Mouse (Mus musculus) neural tube, embryonic 14.5 days (tissue): ENCODE measurements around the gene Nphs1. TPM values are rescaled to one million over a fixed set of nuclear protein-coding genes. Genes with fewer than 3 reads are reported as not detected.

Experiments used
- ATAC-seq: fragments of 200-750 bp; cut with Nextera tagmentation; 2 replicates; pipeline ENCODE4 v1.8.0; 2017; ENCODE audit warnings: low read depth, mild to moderate bottlenecking, moderate TSS enrichment, moderate library complexity
- H3K27ac ChIP-seq: fragments of 300-500 bp; sonication (generic); 2 replicates; pipeline ENCODE4 v1.5.1; 2014; ENCODE audit warnings: low read depth, mild to moderate bottlenecking, control low read depth, low read length, moderate library complexity, mixed read lengths
- H3K27me3 ChIP-seq: fragments of 300-500 bp; sonication (generic); 2 replicates; pipeline ENCODE4 v1.6.1; 2014; ENCODE audit warnings: low read length; ENCODE audit not compliant: control insufficient read depth, insufficient read depth
- H3K36me3 ChIP-seq: fragments of 300-500 bp; sonication (generic); 2 replicates; pipeline ENCODE4 v1.6.1; 2014; ENCODE audit warnings: low read length, mixed read lengths; ENCODE audit not compliant: control insufficient read depth, insufficient read depth
- H3K4me1 ChIP-seq: fragments of 300-500 bp; sonication (generic); 2 replicates; pipeline ENCODE4 v1.6.1; 2014; ENCODE audit warnings: low read length; ENCODE audit not compliant: control insufficient read depth, insufficient read depth
- H3K4me2 ChIP-seq: fragments of 300-500 bp; sonication (generic); 2 replicates; pipeline ENCODE4 v1.6.1; 2014; ENCODE audit warnings: mild to moderate bottlenecking, low read depth, low read length, control low read depth
- H3K4me3 ChIP-seq: fragments of 300-500 bp; sonication (generic); 2 replicates; pipeline ENCODE4 v1.5.1; 2014; ENCODE audit warnings: low read depth, low read length, control low read depth, mixed read lengths
- H3K9ac ChIP-seq: fragments of 300-500 bp; sonication (generic); replicated peaks from 2 replicates; pipeline ENCODE4 v1.6.1; 2014; ENCODE audit warnings: low read depth, mild to moderate bottlenecking, control low read depth, low read length, mixed read lengths
- H3K9me3 ChIP-seq: fragments of 300-500 bp; sonication (generic); 2 replicates; pipeline ENCODE4 v1.6.1; 2016; ENCODE audit warnings: low read length; ENCODE audit not compliant: control insufficient read depth
- WGBS: fragments of 180-500 bp; shearing (Covaris S2); extraction: QIAGEN DNeasy Blood & Tissue Kit; methylation state at CpG from one replicate; pipeline ENCODE4 v1.1.7; 2014; 5-methylcytosine and 5-hydroxymethylcytosine counted together
- polyA plus RNA-seq: library from polyadenylated mRNA; unstranded; fragments of >200 nt; fragmentation: Nextera tagmentation; extraction: Ambion mirVana; gene quantifications from 2 replicates; pipeline ENCODE4 v1.2.1, GENCODE M21; 2014

Nphs1 gene
- polyA plus RNA-seq, 1 experiment from 2014 or later = not detected

- H3K27me3 ChIP-seq = no peaks in the 10 kb centered on the region
- H3K4me2 ChIP-seq = no peak overlapping the region
- H3K9ac ChIP-seq = no peak overlapping the region
- peaks cover 83% of the 10 kb centered on the region for H3K36me3 ChIP-seq
- H3K4me1 ChIP-seq = no peaks in the 10 kb centered on the region
- ATAC-seq = no peak
- WGBS = 35% methylated on average over 10 of the region's 10 CpGs
- H3K9me3 ChIP-seq = no peaks in the 10 kb centered on the region
- H3K4me3 ChIP-seq = no peak overlapping the region
- no peak overlapping the region for H3K27ac ChIP-seq
Measured at GRCm38 (mm10) chr7:30525954-30526353, 67.8 kb downstream of the Nphs1 start.

- H3K9me3 ChIP-seq = no peaks in the 10 kb centered on the region
- no peak overlapping the region for H3K27ac ChIP-seq
- 26% methylated on average over 17 of the region's 17 CpGs for WGBS
- peaks cover 86% of the 10 kb centered on the region for H3K36me3 ChIP-seq
- H3K9ac ChIP-seq = no peak overlapping the region
- H3K4me2 ChIP-seq = no peak overlapping the region
- no peaks in the 10 kb centered on the region for H3K27me3 ChIP-seq
- H3K4me3 ChIP-seq = no peak overlapping the region
- H3K4me1 ChIP-seq = peaks cover 3% of the 10 kb centered on the region; the same call in 1 of the 2 replicates
- no peak for ATAC-seq
Measured at GRCm38 (mm10) chr7:30526399-30526798, 68.3 kb downstream of the Nphs1 start.

GRCm38 (mm10) chr7:30526981-30527380, 68.9 kb downstream of the Nphs1 start:
- Histone ChIP-seq H3K4me2 (no peak overlapping the region), H3K27me3 (no peaks in the 10 kb centered on the region), H3K27ac (no peak overlapping the region), H3K9ac (no peak overlapping the region), H3K36me3 (peaks cover 92% of the 10 kb centered on the region), H3K4me1 (peaks cover 9% of the 10 kb centered on the region), H3K9me3 (no peaks in the 10 kb centered on the region), H3K4me3 (no peak overlapping the region)
- 81% methylated on average over 14 of the region's 14 CpGs for WGBS
- ATAC-seq = no peak

- Histone ChIP-seq H3K4me2 (peak overlapping the region; percentile 16; the same call in 1 of the 2 replicates), H3K4me1 (peaks cover 34% of the 10 kb centered on the region), H3K9ac (peak overlapping the region; percentile 16; the same call in 1 of the 2 replicates), H3K9me3 (no peaks in the 10 kb centered on the region), H3K27ac (no peak overlapping the region), H3K36me3 (peaks cover 61% of the 10 kb centered on the region), H3K27me3 (no peaks in the 10 kb centered on the region), H3K4me3 (no peak overlapping the region)
- WGBS = 88% methylated on average over 9 of the region's 9 CpGs
- no peak for ATAC-seq
Measured at GRCm38 (mm10) chr7:30531291-30531815, 73.2 kb downstream of the Nphs1 start.

GRCm38 (mm10) chr7:30532931-30533330, 74.8 kb downstream of the Nphs1 start:
- WGBS = 9% methylated on average over 8 of the region's 8 CpGs

GRCm38 (mm10) chr7:30533941-30534632, 76.0 kb downstream of the Nphs1 start:
- Histone ChIP-seq H3K4me1 (peaks cover 34% of the 10 kb centered on the region), H3K4me2 (peak overlapping the region; percentile 86), H3K27ac (peak overlapping the region; percentile 90), H3K9me3 (no peaks in the 10 kb centered on the region), H3K27me3 (no peaks in the 10 kb centered on the region), H3K4me3 (peak overlapping the region; percentile 92), H3K36me3 (peaks cover 35% of the 10 kb centered on the region), H3K9ac (peak overlapping the region; percentile 95)
- ATAC-seq = peak; percentile 55
- WGBS = 3% methylated on average over 23 of the region's 26 CpGs

More at GRCm38 (mm10) chr7:30532931-30533330, 74.8 kb downstream of the Nphs1 start:
- Histone ChIP-seq H3K36me3 (peaks cover 46% of the 10 kb centered on the region), H3K4me2 (peak overlapping the region; percentile 86), H3K27ac (no peak overlapping the region), H3K9ac (peak overlapping the region; percentile 2; the same call in 1 of the 2 replicates), H3K4me1 (peaks cover 34% of the 10 kb centered on the region), H3K9me3 (no peaks in the 10 kb centered on the region), H3K27me3 (no peaks in the 10 kb centered on the region), H3K4me3 (peak overlapping the region; percentile 92)
- ATAC-seq = no peak

- ATAC-seq = peak; percentile 91
- Histone ChIP-seq H3K27me3 (no peaks in the 10 kb centered on the region), H3K4me3 (peak within 1 kb of the TSS; percentile 92), H3K9ac (peak within 1 kb of the TSS; percentile 95), H3K4me1 (peaks cover 34% of the 10 kb centered on the region), H3K4me2 (peak within 1 kb of the TSS; percentile 86), H3K9me3 (no peaks in the 10 kb centered on the region), H3K36me3 (peaks cover 26% of the 10 kb centered on the region), H3K27ac (peak within 1 kb of the TSS; percentile 90)
- 1% methylated on average over 65 of the region's 84 CpGs for WGBS
Measured at GRCm38 (mm10) chr7:30534633-30535577, 76.8 kb downstream of the Nphs1 start, which contains the start of gene Arhgap33. Gene Arhgap33 (minus strand): TSS chr7:30535060.
